Comparison of ENCODE assay signal across 26 mouse cellular contexts in genomic region chr7:140990622-140991021, GRCm38 (mm10). TPM values are rescaled to one million over a fixed set of nuclear protein-coding genes. Genes with fewer than 3 reads are reported as not detected.
DNase-seq lines count a peak whose midpoint lies in the region; ATAC-seq and TF ChIP-seq lines count a peak whose summit lies in the region.
"Had no signal": no experiment of that assay in that cellular context is flagged by ENCODE, and none has a peak within 500 bp of the region (broad histone marks: within the 10 kb centered on the region; RNA-seq: fewer than 3 reads in every experiment).

No protein-coding gene starts in this region.

- peak; percentile 8 for DNase-seq in CD4-positive, CD25-positive, alpha-beta regulatory T cell, adult 2 months (ENCODE audit: low read depth, low spot score)
- no peak for DNase-seq in liver, embryonic 13.5 days
- DNase-seq in embryo, embryonic 10 days (ENCODE audit: low spot score): no peak
- DNase-seq in cerebellum, adult 9-10 months: no peak
- DNase-seq: cerebellum, adult 18-20 months; gastrocnemius, postnatal 10 days; heart, adult 2 months; thymus, adult 2 months had no signal

- ATAC-seq in CD4-positive, CD25-positive, alpha-beta regulatory T cell, adult 4 months: no peak
- ATAC-seq in common myeloid progenitor, adult 5-6 weeks (replicated peaks; ENCODE audit: low read depth, poor library complexity, severe bottlenecking): peak; percentile 86
- ATAC-seq in liver, embryonic 13.5 days (ENCODE audit: low read depth): peak; percentile 31; the same call in 1 of the 2 replicates
- ATAC-seq in monocyte, adult 5-6 weeks (replicated peaks; ENCODE audit: insufficient number of reproducible peaks, low FRiP score, low TSS enrichment, poor library complexity, severe bottlenecking): peak; percentile 45; the same call in 1 of the 2 replicates
- ATAC-seq in intestine, postnatal 0 days: no peak

- WGBS in liver, embryonic 13.5 days (ENCODE audit: insufficient replicate concordance): 24% methylated on average over 5 of the region's 5 CpGs
- WGBS in intestine, postnatal 0 days: 71% methylated on average over 5 of the region's 5 CpGs

- no peak for TF ChIP-seq CTCF in intestine, postnatal 0 days (IDR thresholded peaks at IDR 0.05; ENCODE audit: low read depth)

- no peak overlapping the region for H3K4me2 ChIP-seq in liver, embryonic 13.5 days
- H3K4me2 ChIP-seq in intestine, postnatal 0 days (replicated peaks; ENCODE audit: low read depth): no peak overlapping the region
- H3K4me2 ChIP-seq: embryonic facial prominence, embryonic 15.5 days; heart, embryonic 15.5 days; hindbrain, embryonic 13.5 days; lung, embryonic 15.5 days; neural tube, embryonic 13.5 days; stomach, embryonic 15.5 days had no signal

- peaks cover 12% of the 10 kb centered on the region for H3K4me1 ChIP-seq in liver, embryonic 13.5 days (replicated peaks)
- no peaks in the 10 kb centered on the region for H3K4me1 ChIP-seq in intestine, postnatal 0 days (replicated peaks; ENCODE audit: control insufficient read depth, insufficient read depth, low read length)
- H3K4me1 ChIP-seq: heart, embryonic 15.5 days; hindbrain, embryonic 13.5 days; neural tube, embryonic 13.5 days had no signal

- no peak overlapping the region; the same call in 1 of the 2 replicates for H3K27ac ChIP-seq in liver, embryonic 13.5 days
- no peak overlapping the region for H3K27ac ChIP-seq in intestine, postnatal 0 days (ENCODE audit: low read depth, low read length)
- H3K27ac ChIP-seq: heart, adult 2 months; heart, embryonic 15.5 days; hindbrain, embryonic 13.5 days; kidney, postnatal 0 days; layer of hippocampus, adult 2 months; lung, embryonic 15.5 days; neural tube, embryonic 13.5 days; stomach, embryonic 15.5 days had no signal

- no peaks in the 10 kb centered on the region for H3K36me3 ChIP-seq in liver, embryonic 13.5 days
- no peaks in the 10 kb centered on the region for H3K36me3 ChIP-seq in intestine, postnatal 0 days (ENCODE audit: control insufficient read depth, insufficient read depth)
- H3K36me3 ChIP-seq: embryonic facial prominence, embryonic 15.5 days; heart, embryonic 15.5 days; hindbrain, embryonic 13.5 days; lung, embryonic 15.5 days; neural tube, embryonic 13.5 days; stomach, embryonic 15.5 days had no signal

- no peaks in the 10 kb centered on the region for H3K9me3 ChIP-seq in liver, embryonic 13.5 days (replicated peaks)
- H3K9me3 ChIP-seq in intestine, postnatal 0 days (ENCODE audit: control insufficient read depth): no peaks in the 10 kb centered on the region
- H3K9me3 ChIP-seq: embryonic facial prominence, embryonic 15.5 days; heart, embryonic 15.5 days; hindbrain, embryonic 13.5 days; lung, embryonic 15.5 days; neural tube, embryonic 13.5 days; stomach, embryonic 15.5 days had no signal

- no peaks in the 10 kb centered on the region for H3K27me3 ChIP-seq in liver, embryonic 13.5 days
- H3K27me3 ChIP-seq in intestine, postnatal 0 days (replicated peaks; ENCODE audit: control insufficient read depth, insufficient read depth, low read length): no peaks in the 10 kb centered on the region
- H3K27me3 ChIP-seq: embryonic facial prominence, embryonic 15.5 days; heart, embryonic 15.5 days; hindbrain, embryonic 13.5 days; lung, embryonic 15.5 days; neural tube, embryonic 13.5 days; stomach, embryonic 15.5 days had no signal

- no peak overlapping the region for H3K9ac ChIP-seq in liver, embryonic 13.5 days
- H3K9ac ChIP-seq in intestine, postnatal 0 days (ENCODE audit: low read depth, low read length): no peak overlapping the region
- H3K9ac ChIP-seq: embryonic facial prominence, embryonic 15.5 days; heart, embryonic 15.5 days; hindbrain, embryonic 13.5 days; lung, embryonic 15.5 days; neural tube, embryonic 13.5 days; stomach, embryonic 15.5 days had no signal

- H3K4me3 ChIP-seq in liver, embryonic 13.5 days (replicated peaks): no peak overlapping the region
- H3K4me3 ChIP-seq in intestine, postnatal 0 days (ENCODE audit: low read depth, low read length): no peak overlapping the region
- H3K4me3 ChIP-seq: embryonic facial prominence, embryonic 15.5 days; heart, adult 2 months; heart, embryonic 15.5 days; hindbrain, embryonic 13.5 days; layer of hippocampus, adult 2 months; lung, embryonic 15.5 days; neural tube, embryonic 13.5 days; stomach, embryonic 15.5 days had no signal

RNA-seq across cellular contexts. Expression of gene Ifitm3, which starts 19.9 kb away (rescaled TPM):
- 1 to 10 TPM; 2.9 to 4.4 TPM for polyA plus RNA-seq in CD4-positive, CD25-positive, alpha-beta regulatory T cell, adult 4 months (2017; shearing (Covaris generic))
- total RNA-seq in common myeloid progenitor, adult 5-6 weeks (2017): 143 and 146 TPM in 2 replicates
- 53.9 and 61.7 TPM in 2 replicates for polyA plus RNA-seq in liver, embryonic 13.5 days (2015; fragmentation: Nextera tagmentation; extraction: Ambion mirVana)
- total RNA-seq in monocyte, adult 5-6 weeks (2017): 384 to 854 TPM (median 711 TPM) in 3 replicates
- 324 and 334 TPM in 2 replicates for polyA plus RNA-seq in intestine, postnatal 0 days (2015; fragmentation: Nextera tagmentation; extraction: Ambion mirVana)

RNA-seq across cellular contexts. Expression of gene Ifitm1, which starts 23.6 kb away (rescaled TPM):
- not detected for polyA plus RNA-seq in CD4-positive, CD25-positive, alpha-beta regulatory T cell, adult 4 months (2017; shearing (Covaris generic))
- total RNA-seq in common myeloid progenitor, adult 5-6 weeks (2017): 120 and 124 TPM in 2 replicates
- 22.3 and 24.0 TPM in 2 replicates for polyA plus RNA-seq in liver, embryonic 13.5 days (2015; fragmentation: Nextera tagmentation; extraction: Ambion mirVana)
- total RNA-seq in monocyte, adult 5-6 weeks (2017): 38.2 to 83.6 TPM (median 70.9 TPM) in 3 replicates
- polyA plus RNA-seq in intestine, postnatal 0 days (2015; fragmentation: Nextera tagmentation; extraction: Ambion mirVana): 122 and 133 TPM in 2 replicates

RNA-seq across cellular contexts. Expression of gene Ifitm6, which starts 27.1 kb away (rescaled TPM):
- not detected for polyA plus RNA-seq in CD4-positive, CD25-positive, alpha-beta regulatory T cell, adult 4 months (2017; shearing (Covaris generic))
- 8.2 TPM in 1 of 2 replicates, not detected in the other for total RNA-seq in common myeloid progenitor, adult 5-6 weeks (2017)
- 2.7 and 2.9 TPM in 2 replicates for polyA plus RNA-seq in liver, embryonic 13.5 days (2015; fragmentation: Nextera tagmentation; extraction: Ambion mirVana)
- total RNA-seq in monocyte, adult 5-6 weeks (2017): 268 to 573 TPM (median 450 TPM) in 3 replicates
- polyA plus RNA-seq in intestine, postnatal 0 days (2015; fragmentation: Nextera tagmentation; extraction: Ambion mirVana): 0.93 and 1.0 TPM in 2 replicates
- total RNA-seq: layer of hippocampus, adult 2 months had no signal
- polyA plus RNA-seq: forebrain, embryonic 11.5 days had no signal

RNA-seq across cellular contexts. Expression of gene Ifitm2, which starts 34.8 kb away (rescaled TPM):
- 10 to 100 TPM; 39.6 to 46.5 TPM for polyA plus RNA-seq in CD4-positive, CD25-positive, alpha-beta regulatory T cell, adult 4 months (2017; shearing (Covaris generic))
- total RNA-seq in common myeloid progenitor, adult 5-6 weeks (2017): 275 and 332 TPM in 2 replicates
- polyA plus RNA-seq in liver, embryonic 13.5 days (2015; fragmentation: Nextera tagmentation; extraction: Ambion mirVana): 309 and 331 TPM in 2 replicates
- 203 to 367 TPM (median 305 TPM) in 3 replicates for total RNA-seq in monocyte, adult 5-6 weeks (2017)
- polyA plus RNA-seq in intestine, postnatal 0 days (2015; fragmentation: Nextera tagmentation; extraction: Ambion mirVana): 686 and 738 TPM in 2 replicates

RNA-seq across cellular contexts. Expression of gene Gm45717, which starts 34.9 kb away (rescaled TPM):
- under 1 TPM in 1 of 2 experiments, not detected in 1; 0.82 TPM for polyA plus RNA-seq in CD4-positive, CD25-positive, alpha-beta regulatory T cell, adult 4 months (2017; shearing (Covaris generic))
- 0.96 TPM in 1 of 2 replicates, not detected in the other for total RNA-seq in common myeloid progenitor, adult 5-6 weeks (2017)
- polyA plus RNA-seq in liver, embryonic 13.5 days (2015; fragmentation: Nextera tagmentation; extraction: Ambion mirVana): not detected in 2 replicates
- total RNA-seq in monocyte, adult 5-6 weeks (2017): not detected in 3 replicates
- 0.38 TPM in 1 of 2 replicates, not detected in the other for polyA plus RNA-seq in intestine, postnatal 0 days (2015; fragmentation: Nextera tagmentation; extraction: Ambion mirVana)
- total RNA-seq: gastrocnemius, postnatal 10 days; heart, adult 2 months; layer of hippocampus, adult 2 months; left cerebral cortex, adult 18-20 months had no signal
- polyA plus RNA-seq: cortical plate, adult 2 months; embryonic facial prominence, embryonic 15.5 days; forebrain, embryonic 11.5 days; heart, adult 2 months; heart, embryonic 15.5 days; hindbrain, embryonic 13.5 days; intestine, embryonic 16.5 days; limb, embryonic 14.5 days; lung, embryonic 15.5 days; neural tube, embryonic 13.5 days; spleen, adult 2 months; thymus, adult 2 months had no signal

Comparison
In these comparisons a context has a peak if more than half of its experiments do, and no peak if none do; other contexts are left out.
1. ATAC-seq: peak in common myeloid progenitor, adult 5-6 weeks (single experiment), liver, embryonic 13.5 days (single experiment) and monocyte, adult 5-6 weeks (single experiment); none in CD4-positive, CD25-positive, alpha-beta regulatory T cell, adult 4 months (single experiment) and intestine, postnatal 0 days (single experiment).
2. RNA of gene Ifitm3, which starts 19.9 kb away (polyA plus RNA-seq): 324 to 334 TPM in intestine, postnatal 0 days and 53.9 to 61.7 TPM in liver, embryonic 13.5 days; 2.9 to 4.4 TPM in CD4-positive, CD25-positive, alpha-beta regulatory T cell, adult 4 months; every median in the first group is over 10 times any median in the second.
3. RNA of gene Ifitm1, which starts 23.6 kb away (polyA plus RNA-seq): 122 to 133 TPM in intestine, postnatal 0 days and 22.3 to 24.0 TPM in liver, embryonic 13.5 days; not detected in CD4-positive, CD25-positive, alpha-beta regulatory T cell, adult 4 months; every median in the first group is over 10 times any median in the second.